Mouse (Mus musculus) spleen, adult 2 months (tissue): ENCODE data around the gene Defb3.

ENCODE experiments used
- CTCF ChIP-seq: fragments of 200-500 bp; IDR thresholded peaks from 2 replicates; pipeline ENCODE4 v1.5.1; 2011; ENCODE audit warnings: mild to moderate bottlenecking, inconsistent platforms; ENCODE audit not compliant: insufficient read depth, insufficient read length, insufficient replicate concordance; ENCODE audit errors: extremely low read depth
- POLR2A ChIP-seq: fragments of 200-500 bp; IDR thresholded peaks from 2 replicates; pipeline ENCODE4 v1.6.1; 2011; ENCODE audit warnings: low read depth, low read length, inconsistent platforms

GRCm38 (mm10) chr8:19247280-19247679 lies 45.9 kb upstream of the Defb3 start, which contains the start of gene Defb5:
- TF ChIP-seq POLR2A (no peak), CTCF (no peak)
